Mouse (Mus musculus) bone marrow macrophage, adult 2 months (primary cell): ENCODE data around the gene Capzb. TPM values are rescaled to one million over a fixed set of nuclear protein-coding genes. Genes with fewer than 3 reads are reported as not detected.

Experiments
- H3K27ac ChIP-seq: 2 replicates; pipeline ENCODE4 v1.5.1; 2012; ENCODE audit warnings: low read depth, low read length; ENCODE audit not compliant: insufficient read depth
- H3K4me1 ChIP-seq: 2 replicates; pipeline ENCODE4 v1.6.1; 2012; ENCODE audit warnings: low read length; ENCODE audit not compliant: control insufficient read depth, insufficient read depth
- H3K4me3 ChIP-seq: 2 replicates; pipeline ENCODE4 v1.5.1; 2012; ENCODE audit warnings: mild to moderate bottlenecking, low read length, moderate library complexity; ENCODE audit not compliant: insufficient read depth
- CTCF ChIP-seq: IDR thresholded peaks from 2 replicates; pipeline ENCODE4 v1.5.1; 2012; ENCODE audit warnings: low read depth, mild to moderate bottlenecking, low read length, moderate library complexity
- POLR2A ChIP-seq: IDR thresholded peaks from 2 replicates; pipeline ENCODE4 v1.6.1; 2012; ENCODE audit warnings: mild to moderate bottlenecking, low read depth, low read length, borderline replicate concordance
- polyA plus RNA-seq: library from polyadenylated mRNA; stranded (reverse); fragments of >200 nt; gene quantifications from 2 replicates; pipeline ENCODE4 v1.2.4, GENCODE M21; 2012; ENCODE audit not compliant: missing spikeins, insufficient read depth, insufficient read length

Gene Capzb
- polyA plus RNA-seq, 1 experiment = 483 TPM

DNA sequence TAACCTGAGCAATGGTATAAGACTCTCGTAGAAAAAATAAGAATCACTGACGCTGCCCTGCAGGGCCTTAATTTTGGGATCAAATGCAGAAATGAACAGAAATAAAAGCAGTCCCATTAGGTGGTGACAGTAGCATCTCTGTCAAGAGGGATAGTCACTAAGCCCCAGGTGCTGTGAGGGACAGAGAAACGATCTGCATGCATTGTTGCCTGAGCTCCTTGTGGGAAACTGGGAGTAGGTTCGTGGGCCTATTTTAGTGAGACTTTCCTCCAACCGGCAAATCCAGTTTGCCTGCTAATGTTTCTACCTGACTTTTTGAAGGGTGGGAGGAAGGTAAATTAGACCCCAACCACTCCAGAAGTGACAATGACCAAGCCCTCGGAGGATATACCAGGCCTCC, 28.6 kb upstream of the Capzb start:
- TF ChIP-seq POLR2A (no peak), CTCF (no peak)
- H3K27ac ChIP-seq = no peak overlapping the region
- H3K4me3 ChIP-seq = no peak overlapping the region
- H3K4me1 ChIP-seq = peaks cover 16% of the 10 kb centered on the region

DNA sequence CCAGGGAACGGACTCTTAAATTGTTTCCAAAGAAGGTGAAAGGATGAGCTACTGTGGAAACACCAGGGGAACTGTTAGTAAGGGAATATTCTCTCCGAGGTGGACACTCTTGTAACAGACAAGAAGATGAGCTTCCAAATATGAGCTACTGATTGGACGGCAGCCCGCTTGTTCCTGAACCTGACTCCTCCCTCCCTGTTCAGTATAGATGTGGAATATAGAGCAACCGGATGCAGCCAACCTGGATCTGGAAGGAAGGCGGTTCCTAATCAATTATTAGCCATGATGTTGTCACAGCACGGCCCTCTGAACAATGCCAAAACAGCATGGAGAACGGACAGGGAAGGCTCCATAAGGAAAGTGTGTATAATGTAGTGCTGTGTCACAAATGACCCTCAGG, 27.4 kb upstream of the Capzb start:
- no peak overlapping the region for H3K4me3 ChIP-seq
- H3K4me1 ChIP-seq = peaks cover 22% of the 10 kb centered on the region
- TF ChIP-seq POLR2A = no peak
- no peak overlapping the region for H3K27ac ChIP-seq

DNA sequence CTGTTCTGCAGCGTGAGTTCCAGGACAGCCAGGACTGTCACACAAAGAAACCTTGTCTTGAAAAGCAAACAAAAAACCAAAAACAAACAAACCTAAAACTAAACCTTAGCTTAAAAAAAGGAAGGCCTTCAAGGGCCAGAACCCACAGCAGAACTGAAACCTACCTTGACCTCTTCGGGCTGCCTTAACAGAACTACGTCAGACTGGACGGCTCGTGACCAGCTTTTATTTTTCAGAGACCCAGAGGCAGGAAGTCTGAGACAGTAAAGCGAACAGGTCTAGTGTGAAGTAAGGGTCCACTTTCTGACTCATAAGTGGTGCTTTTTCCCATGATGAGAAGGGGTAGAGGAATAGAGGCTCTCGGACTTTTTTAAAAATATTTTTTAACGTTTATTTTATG, 26.5 kb upstream of the Capzb start:
- Histone ChIP-seq H3K4me1 (peaks cover 17% of the 10 kb centered on the region), H3K27ac (no peak overlapping the region)
- TF ChIP-seq POLR2A = no peak

DNA sequence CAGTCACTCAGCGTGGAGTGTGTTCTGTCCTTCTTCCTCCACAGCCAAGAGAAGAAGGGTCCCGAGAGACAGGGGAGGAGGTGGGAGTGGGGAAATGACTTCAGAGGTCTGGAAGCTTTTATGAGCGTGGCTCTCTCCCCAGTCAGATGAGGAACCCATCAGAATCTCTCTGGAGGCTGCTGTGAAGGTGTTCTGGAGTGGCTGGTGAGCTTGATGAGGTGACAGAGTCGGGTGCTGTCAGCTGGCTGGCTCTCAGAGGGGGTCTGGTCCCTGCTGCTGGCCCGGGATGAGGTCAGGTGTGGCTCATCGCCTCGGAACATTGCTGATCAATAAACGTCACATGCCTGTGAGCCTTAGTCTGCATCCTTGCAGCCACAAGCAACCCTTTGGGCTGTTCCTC, 25.6 kb upstream of the Capzb start:
- Histone ChIP-seq H3K4me3 (no peak overlapping the region), H3K4me1 (peaks cover 13% of the 10 kb centered on the region), H3K27ac (no peak overlapping the region)
- no peak for TF ChIP-seq POLR2A
- no peak for TF ChIP-seq CTCF

More for the DNA sequence above, 26.5 kb upstream of the Capzb start:
- no peak overlapping the region for H3K4me3 ChIP-seq

DNA sequence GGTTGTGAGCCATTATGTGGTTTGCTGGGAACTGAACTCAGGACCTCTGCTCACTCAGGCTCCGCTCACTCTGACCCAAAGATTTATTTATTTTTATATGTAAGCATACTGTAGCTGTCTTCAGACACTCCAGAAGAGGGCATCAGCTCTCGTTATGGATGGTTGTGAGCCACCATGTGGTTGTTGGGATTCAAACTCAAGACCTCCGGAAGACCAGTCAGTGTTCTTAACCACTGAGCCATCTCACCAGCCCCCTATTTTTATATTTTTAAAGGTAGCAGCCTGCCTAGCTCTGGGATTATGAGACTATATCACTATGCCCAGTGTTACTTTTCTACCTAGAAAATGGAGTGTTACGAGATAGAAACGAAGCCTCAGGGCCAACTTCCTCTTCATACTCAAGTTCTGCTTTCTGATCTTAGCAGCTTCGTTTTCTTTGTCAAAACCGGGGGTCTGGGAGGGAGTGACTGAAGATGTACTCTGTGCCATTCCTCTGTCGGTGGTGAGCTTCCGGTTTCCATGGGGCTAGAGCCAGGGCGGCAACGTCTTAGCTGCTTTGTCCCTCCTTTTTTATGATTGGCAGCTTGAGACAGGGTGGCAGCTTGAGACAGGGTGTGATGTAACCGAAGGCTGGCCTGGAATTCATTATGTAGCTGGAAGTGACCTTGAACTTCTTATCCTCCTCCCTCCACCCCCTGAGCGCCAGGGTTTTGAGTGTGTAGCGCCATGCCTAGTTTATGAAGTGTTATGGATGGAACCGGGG, 23.5 kb upstream of the Capzb start:
- peak; percentile 40; the same call in 1 of the 2 replicates for TF ChIP-seq CTCF
- TF ChIP-seq POLR2A = no peak
- Histone ChIP-seq H3K27ac (peak overlapping the region; percentile 86), H3K4me3 (peak overlapping the region; percentile 13; the same call in 1 of the 2 replicates), H3K4me1 (peaks cover 13% of the 10 kb centered on the region)

DNA sequence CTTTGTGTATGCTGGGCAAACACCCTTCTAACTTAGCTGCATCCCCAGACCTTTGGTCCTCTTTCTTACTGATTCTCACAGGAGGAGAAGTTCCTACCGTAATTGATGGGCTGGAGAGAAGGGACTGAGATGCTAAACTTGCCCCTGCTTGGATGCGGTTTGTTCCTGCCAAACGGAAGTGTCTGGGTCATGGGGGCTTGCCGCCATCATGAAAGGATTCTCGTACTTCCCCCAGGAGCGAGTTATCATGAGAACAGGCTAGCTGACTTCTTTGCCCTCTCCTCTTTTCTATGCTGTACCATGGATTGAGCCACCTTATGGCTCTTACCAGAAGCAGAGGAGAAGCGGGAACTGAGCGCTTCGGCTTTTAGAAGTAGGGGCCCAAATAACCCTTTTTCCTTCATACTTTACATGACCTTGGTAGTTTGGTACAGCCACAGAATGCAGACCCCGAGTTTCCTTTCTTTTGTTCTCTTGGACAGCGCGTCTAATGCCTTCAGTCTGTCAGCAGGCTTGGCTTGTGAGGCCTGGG, 22.9 kb upstream of the Capzb start:
- Histone ChIP-seq H3K27ac (peak overlapping the region; percentile 86), H3K4me1 (peaks cover 16% of the 10 kb centered on the region), H3K4me3 (peak overlapping the region; percentile 13; the same call in 1 of the 2 replicates)
- no peak for TF ChIP-seq CTCF
- no peak for TF ChIP-seq POLR2A

DNA sequence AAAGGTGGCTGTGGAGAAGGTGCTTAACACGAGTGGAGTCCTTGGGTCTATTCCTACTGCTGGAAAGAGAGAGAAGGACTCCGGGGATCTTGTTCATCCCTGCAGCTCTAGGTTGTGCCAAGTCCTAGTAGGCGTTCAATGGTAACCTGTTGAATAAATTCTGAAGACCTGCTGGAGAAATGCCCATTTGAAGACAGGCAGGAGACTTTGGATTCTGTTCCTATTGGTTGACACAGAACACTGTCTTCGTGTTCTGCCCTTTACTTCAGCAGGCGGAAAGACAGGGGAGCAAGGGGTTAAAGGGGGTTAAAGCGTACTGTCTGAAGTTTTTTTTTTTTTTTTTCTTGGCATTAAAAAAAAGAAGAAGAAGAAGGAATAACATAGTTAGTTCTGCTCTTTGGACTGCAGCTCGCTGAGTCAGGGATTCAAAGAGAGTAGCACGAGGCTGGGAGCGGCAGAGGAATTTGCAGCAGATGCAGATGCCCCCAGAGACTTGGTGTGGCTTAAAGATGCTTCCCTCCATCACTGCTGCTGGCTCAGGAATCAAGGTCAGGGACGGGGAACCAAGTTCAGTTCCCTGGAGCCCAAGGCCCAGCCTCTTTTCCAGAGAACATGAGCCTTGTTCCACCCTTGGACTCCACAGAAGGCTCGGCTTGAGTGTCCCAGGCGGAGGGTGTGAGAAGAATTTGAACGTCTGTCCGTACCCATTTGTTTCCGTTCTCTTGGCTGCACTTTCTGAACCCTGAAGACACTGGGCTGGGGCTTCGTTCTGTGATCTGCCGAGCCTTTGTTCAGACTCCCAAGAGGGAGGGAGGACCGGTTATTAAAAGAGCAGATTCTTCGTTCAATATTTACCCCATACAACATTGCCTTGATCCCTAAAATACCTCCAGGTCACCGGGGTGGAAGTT, 17.4 kb upstream of the Capzb start:
- Histone ChIP-seq H3K4me3 (no peak overlapping the region), H3K4me1 (peaks cover 15% of the 10 kb centered on the region), H3K27ac (peak overlapping the region; percentile 33)
- TF ChIP-seq POLR2A = no peak
- TF ChIP-seq CTCF = no peak

DNA sequence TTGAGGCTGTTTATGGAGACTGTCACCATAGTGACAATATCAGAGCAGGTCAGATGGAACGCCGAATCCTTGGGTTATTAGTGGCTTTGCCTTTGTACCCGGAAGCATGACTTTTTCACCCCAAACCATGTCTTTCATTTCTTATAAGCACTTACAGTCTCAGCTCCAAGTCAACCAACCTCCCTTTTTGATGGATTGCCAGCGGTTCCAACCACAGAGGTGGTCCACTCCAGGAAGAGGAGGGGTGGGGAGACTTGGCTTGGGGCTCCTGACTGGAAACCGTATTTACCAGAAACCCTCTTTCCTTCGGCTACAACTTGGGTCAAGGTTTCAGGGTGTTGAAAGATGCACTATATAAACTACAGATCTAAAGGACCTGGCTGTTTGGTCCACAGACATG, 16.7 kb upstream of the Capzb start:
- TF ChIP-seq POLR2A (no peak), CTCF (no peak)
- H3K4me3 ChIP-seq = no peak overlapping the region
- H3K27ac ChIP-seq = no peak overlapping the region
- peaks cover 14% of the 10 kb centered on the region for H3K4me1 ChIP-seq

DNA sequence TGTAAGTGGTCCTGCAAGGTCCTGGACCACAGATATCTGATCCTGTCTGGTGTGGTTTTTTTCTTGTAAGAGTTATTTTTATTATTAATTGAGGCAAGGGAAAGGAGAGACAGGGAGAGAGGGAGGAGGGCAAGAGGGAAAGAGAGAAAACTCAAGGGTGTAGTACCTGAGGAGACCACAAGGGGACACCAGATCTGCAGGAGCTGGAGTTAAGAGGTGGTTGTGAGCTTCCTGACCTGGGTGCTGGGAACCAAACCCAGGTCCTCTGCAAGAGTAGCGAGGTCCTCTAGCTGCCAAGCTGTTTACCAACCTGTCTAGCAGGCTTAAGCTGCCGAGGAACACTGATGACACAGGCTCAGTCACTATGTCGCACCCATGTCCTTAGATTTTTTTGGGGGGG, 14.8 kb upstream of the Capzb start:
- no peak overlapping the region for H3K4me3 ChIP-seq
- no peak for TF ChIP-seq POLR2A
- peak; percentile 20; the same call in 1 of the 2 replicates for TF ChIP-seq CTCF
- H3K27ac ChIP-seq = no peak overlapping the region
- H3K4me1 ChIP-seq = peaks cover 14% of the 10 kb centered on the region

DNA sequence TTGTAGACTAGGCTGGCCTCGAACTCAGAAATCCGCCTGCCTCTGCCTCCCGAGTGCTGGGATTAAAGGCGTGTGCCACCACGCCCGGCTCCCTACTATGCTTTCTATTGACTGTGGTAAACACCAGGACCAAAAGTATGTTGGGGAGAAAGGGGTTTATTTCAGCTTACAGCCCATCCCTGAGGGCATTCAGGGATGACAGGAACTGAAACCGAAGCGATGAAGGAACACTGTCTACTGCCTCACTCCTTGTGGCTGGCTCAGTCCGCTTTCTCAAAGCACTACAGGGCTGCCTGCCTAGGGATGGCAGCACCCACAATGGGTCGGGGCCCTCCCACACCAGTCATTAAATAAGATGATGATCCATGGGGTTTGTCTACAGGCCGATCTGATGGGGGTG, 14.3 kb upstream of the Capzb start:
- no peak overlapping the region for H3K27ac ChIP-seq
- no peak for TF ChIP-seq POLR2A
- TF ChIP-seq CTCF = no peak
- H3K4me1 ChIP-seq = peaks cover 14% of the 10 kb centered on the region
- no peak overlapping the region for H3K4me3 ChIP-seq
